Mouse (Mus musculus) right cerebral cortex, postnatal 14 days (tissue): ENCODE data around the gene Senp8.

Source experiments
- DNase-seq: peaks from one replicate; pipeline ENCODE4 v3.0.0; 2022

Senp8 gene

DNA sequence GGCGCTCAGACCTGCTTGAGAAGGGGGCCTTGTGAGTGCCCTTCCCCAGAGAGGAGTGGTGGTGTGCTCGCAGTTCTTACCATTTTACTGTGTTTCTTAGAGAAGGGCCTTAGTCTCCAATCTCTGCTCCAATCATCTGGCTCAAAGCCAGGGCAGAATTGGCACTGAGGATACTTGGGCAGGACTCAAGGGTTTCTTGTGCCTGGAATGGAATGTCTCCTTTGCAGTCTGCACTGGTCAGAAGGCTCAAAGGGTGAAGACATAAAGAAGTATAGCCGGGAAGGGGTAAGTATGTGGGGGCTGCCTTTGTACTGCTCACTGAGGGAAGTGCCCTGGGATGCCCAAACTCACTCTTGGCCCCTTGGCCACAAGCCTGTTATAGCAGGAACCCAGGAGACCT lies 41.3 kb downstream of the Senp8 start:
- no peak for DNase-seq

DNA sequence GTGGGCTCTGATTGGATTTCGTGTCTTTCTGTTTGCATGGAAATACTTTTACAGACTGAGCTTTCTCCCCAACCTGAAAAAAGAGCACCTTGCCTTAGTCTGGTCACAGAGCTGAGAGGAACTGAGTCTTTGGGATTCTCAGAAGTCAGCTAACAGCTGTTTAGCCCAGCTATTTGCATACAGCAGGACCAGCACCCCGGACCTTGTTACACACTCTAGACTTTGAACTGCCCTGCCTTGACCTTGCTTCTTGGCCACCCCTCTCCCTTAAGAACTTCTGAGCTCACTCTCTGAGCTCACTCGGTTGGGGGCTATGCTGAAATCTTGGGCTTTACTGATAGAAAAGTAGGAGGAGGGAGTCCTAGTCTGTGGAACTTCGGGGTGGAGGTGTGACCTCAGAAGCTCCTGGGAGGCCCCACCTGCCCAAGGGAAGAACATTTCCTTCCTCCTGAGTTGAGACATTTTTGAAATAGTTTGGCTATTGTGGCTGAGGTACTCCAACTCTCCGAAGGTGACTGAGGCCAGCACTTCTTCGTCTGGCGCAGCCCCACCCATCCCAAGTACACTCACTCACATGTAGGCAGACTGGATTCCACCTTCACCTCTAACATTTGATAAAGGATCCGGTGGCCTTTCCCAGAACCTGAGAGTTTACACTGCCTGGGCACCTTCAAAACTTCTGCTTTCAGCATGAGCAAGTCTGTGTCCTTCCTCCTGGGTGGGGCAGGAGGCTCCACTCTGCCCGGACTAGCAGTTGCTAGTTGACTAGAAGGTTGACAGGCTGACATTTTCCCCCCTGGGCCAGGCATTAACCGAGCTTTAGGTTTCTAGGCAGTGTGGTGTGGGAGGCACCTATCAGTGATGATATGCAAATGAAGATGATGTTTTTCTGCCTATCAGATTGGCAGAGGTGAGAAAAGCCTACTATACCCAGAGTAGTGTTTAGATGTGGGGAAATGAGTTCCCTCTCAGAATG lies 43.4 kb downstream of the Senp8 start:
- DNase-seq, result no peak

DNA sequence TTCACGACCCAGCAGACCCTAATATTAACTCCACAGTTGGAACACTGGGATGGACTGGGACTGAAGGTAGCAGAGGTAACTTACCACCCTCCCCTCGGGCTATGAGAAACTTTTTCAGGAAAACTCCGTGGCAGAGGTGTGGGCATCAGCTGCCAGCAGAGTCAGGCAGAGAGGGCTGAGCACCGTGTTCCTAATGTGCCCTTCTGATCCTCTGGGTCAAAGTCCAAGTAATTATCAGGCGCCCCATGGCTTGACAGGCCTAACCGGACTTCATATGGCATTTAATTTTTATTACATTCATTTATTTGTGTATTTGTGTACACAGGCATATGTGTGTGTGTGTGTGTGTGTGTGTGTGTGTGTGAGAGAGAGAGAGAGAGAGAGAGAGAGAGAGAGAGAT lies 47.4 kb downstream of the Senp8 start:
- no peak for DNase-seq

DNA sequence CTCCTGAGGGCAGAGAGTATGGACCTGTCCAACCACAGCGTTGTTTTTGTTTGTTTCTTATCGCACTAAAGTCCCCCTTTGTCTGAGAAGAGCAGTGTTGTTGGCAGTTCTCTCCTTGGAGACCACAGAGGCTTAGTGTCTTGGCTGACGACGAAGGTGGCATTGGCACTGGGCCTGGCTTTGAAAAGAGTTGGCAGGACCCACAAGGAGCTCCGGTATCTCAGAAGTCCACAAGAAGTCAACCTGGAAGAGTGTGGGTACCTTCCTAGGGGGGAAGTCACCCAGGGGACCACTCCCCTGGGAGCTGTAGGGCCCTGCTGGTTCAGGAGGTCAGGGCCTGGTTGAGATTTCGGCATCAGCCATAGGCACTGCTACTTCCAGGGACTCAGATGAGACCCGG lies 49.4 kb downstream of the Senp8 start:
- DNase-seq, result no peak

DNA sequence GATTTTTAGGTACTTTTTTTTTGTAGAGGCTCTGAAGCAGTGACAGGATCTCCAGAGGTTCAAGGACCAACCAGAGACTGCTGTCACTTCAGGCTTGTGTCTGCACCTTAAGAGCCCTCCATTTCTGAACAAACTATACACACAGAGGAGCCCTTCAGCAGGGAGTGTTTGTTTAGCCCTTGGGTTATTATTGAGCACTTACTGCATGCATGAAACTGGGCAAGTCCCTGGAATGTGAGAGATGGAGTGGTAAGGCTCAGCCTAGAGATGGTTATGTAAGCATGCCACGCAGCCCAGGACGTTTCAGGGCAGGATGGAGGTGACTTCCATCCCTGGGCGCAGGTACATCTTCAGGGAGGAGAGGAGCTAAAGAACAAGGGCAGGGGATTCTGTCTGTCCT lies 54.1 kb downstream of the Senp8 start:
- DNase-seq, result no peak

DNA sequence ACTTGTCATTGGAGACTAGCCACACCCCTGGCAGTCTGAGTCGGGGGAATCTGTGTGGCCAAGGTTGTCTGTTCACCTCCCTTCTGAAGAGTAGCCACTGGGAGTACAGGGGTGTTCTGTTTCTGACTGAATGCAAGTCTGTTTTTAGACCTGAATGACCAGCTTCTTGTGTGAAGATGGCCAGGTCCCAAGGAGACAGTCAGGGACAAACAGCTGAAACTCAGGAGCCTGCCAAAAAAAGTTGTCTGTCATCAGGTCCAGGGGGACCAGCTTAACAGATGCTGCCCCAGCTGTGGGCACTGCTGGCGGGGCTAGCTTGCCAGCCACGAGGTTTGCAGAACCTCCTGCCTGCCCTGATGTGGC lies 55.1 kb downstream of the Senp8 start:
- DNase-seq, result no peak

DNA sequence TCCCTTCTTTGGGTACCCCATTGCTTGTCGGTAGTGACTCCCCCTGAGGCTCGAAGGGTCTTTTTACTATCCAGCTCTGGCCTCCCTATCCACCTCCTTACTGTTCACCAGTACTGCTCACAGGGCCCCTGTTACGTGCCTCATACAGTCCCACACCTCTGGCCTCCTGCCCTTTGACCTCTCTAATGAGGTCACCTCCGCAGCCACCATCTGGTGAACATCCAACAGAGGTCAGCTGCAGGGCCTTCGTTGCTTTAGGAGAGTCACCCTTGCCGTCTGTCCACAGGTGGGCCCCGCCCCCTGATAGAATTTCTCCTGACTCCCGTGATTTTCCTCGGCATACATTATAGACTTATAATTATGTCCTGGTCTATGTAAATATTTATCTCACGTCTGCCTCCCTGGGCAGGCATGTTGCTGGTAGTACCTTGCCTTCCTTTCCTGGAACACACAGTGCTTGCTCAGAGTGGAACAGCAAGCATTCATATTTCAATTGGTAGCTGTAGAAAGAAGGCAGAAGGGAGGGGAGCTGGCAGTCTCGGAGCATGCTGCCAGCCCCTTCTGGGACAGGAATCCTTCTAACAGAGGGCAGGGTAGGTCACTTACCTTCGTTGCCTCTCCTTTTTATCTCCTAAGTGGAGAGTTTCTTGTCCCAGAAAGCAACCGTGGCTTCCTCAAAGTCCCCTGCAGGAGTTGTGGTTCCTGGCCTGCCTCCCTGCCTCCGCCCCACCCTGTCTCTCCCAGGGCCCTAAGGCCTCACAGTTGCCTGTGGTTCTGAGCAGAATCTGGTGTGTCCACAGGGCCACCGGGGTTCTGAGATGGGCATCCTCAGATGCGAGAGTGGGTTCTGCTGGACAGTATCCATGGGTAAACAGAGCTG lies 55.7 kb downstream of the Senp8 start:
- no peak for DNase-seq

DNA sequence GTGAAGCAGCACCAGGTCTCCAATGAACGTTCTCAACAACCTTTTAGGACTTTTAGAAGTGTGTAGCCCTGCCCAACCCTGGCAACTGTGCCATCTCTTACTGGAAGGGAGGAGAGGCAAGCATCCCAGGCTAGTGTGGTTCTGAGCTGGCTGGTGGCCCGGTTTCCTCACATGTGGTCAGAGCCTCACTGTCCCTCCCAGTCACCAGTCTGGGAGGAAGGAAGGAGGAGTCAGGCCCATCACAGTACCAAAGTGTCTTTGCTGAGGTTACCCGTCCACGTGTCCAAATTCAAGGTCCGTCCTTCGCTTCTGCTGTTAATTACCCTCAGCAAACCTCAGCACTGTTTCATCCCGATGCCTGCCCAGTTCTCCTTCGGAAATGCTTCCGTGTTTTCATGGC lies 58.4 kb downstream of the Senp8 start:
- DNase-seq, result peak; percentile 61

DNA sequence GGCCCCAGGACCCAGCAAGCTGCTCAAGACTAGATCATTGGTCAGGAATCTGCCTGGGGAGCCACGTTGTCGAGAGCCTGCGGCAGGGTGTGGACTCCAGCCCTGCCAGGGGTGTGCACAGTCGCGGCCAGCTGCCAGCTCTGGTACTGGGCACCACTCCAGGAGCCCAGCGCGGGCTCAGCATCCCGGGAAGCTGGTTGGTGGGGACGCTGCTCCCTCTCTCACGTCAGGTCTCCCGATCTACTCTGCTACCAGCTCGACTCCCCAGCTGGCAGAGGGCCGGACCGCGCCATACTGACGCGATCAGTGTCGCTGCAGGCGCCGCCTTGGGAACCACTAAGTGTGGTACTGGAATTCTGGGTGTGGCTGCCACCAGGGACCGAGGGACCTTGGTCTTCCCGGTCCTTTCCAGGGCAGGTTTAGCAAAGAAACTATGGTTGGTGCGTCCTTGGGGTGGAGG lies 58.8 kb downstream of the Senp8 start:
- peak; percentile 90 for DNase-seq

DNA sequence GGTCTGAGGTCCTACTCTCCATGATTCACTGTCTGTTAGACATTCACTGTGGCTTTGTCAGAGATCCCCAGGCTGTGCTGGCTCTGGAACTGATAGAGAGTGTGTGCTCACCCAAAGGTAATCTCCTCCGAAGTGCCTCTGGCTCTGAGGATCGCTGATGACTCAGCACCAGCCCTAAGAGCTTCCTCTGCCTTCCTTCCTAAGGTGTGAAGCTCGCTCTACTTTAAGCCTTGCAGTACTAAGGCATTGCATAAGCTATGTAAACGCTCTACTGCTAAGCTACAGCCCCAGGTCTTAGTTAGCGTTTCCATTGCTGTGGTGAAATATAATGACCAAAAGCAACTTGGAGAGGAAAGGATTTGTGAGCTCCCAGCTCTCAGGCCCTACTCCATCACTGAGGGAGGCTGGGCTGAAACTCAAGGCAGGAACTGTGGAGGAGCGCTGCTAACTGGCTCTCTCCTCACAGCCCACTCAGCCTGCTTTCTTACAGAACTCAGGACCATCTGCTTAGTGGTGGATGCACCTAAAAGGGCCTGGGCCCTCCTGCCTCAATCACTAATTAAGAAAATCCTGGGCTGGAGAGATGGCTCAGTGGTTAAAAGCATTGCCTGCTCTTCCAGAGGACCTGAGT lies 63.0 kb downstream of the Senp8 start:
- DNase-seq, result no peak
